Mouse (Mus musculus) embryonic facial prominence, embryonic 14.5 days (tissue): ENCODE data around the gene C2cd4c. TPM values are rescaled to one million over a fixed set of nuclear protein-coding genes. Genes with fewer than 3 reads are reported as not detected.

Experiments used
- ATAC-seq: fragments of 200-750 bp; cut with Nextera tagmentation; 2 replicates; pipeline ENCODE4 v1.8.0; 2017; ENCODE audit warnings: low read depth, moderate number of reproducible peaks, moderate TSS enrichment
- DNase-seq: peaks from one replicate; pipeline ENCODE4 v3.0.0-alpha.2; 2015; ENCODE audit warnings: low spot score
- H3K27ac ChIP-seq: fragments of 300-500 bp; sonication (generic); replicated peaks from 2 replicates; pipeline ENCODE4 v1.5.1; 2014; ENCODE audit warnings: low read depth, mild to moderate bottlenecking, low read length, moderate library complexity
- H3K27me3 ChIP-seq: fragments of 300-500 bp; sonication (generic); replicated peaks from 2 replicates; pipeline ENCODE4 v1.6.1; 2014; ENCODE audit warnings: low read length; ENCODE audit not compliant: control insufficient read depth, insufficient read depth
- H3K36me3 ChIP-seq: fragments of 300-500 bp; sonication (generic); 2 replicates; pipeline ENCODE4 v1.6.1; 2014; ENCODE audit warnings: low read length, mixed read lengths; ENCODE audit not compliant: control insufficient read depth, insufficient read depth
- H3K4me1 ChIP-seq: fragments of 300-500 bp; sonication (generic); 2 replicates; pipeline ENCODE4 v1.6.1; 2014; ENCODE audit warnings: antibody characterized with exemption, low read length; ENCODE audit not compliant: control insufficient read depth, insufficient read depth
- H3K4me2 ChIP-seq: fragments of 300-500 bp; sonication (generic); 2 replicates; pipeline ENCODE4 v1.6.1; 2014; ENCODE audit warnings: low read depth, mild to moderate bottlenecking, low read length, moderate library complexity, mixed read lengths
- H3K4me3 ChIP-seq: fragments of 300-500 bp; sonication (generic); 2 replicates; pipeline ENCODE4 v1.5.1; 2014; ENCODE audit warnings: low read depth, mild to moderate bottlenecking, low read length
- H3K9ac ChIP-seq: fragments of 300-500 bp; sonication (generic); 2 replicates; pipeline ENCODE4 v1.6.1; 2014; ENCODE audit warnings: low read depth, mild to moderate bottlenecking, low read length, moderate library complexity, mixed read lengths
- H3K9me3 ChIP-seq: fragments of 300-500 bp; sonication (generic); 2 replicates; pipeline ENCODE4 v1.6.1; 2016; ENCODE audit warnings: low read length; ENCODE audit not compliant: control insufficient read depth
- WGBS: fragments of 180-500 bp; shearing (Covaris S2); extraction: QIAGEN DNeasy Blood & Tissue Kit; methylation state at CpG from one replicate; pipeline ENCODE4 v1.1.7; 2014; 5-methylcytosine and 5-hydroxymethylcytosine counted together
- polyA plus RNA-seq: library from polyadenylated mRNA; unstranded; fragments of >200 nt; fragmentation: Nextera tagmentation; extraction: Ambion mirVana; gene quantifications from 2 replicates; pipeline ENCODE4 v1.2.1, GENCODE M21; 2014

The C2cd4c gene
- 0.09 TPM in 1 of 2 replicates, not detected in the other for polyA plus RNA-seq

DNA sequence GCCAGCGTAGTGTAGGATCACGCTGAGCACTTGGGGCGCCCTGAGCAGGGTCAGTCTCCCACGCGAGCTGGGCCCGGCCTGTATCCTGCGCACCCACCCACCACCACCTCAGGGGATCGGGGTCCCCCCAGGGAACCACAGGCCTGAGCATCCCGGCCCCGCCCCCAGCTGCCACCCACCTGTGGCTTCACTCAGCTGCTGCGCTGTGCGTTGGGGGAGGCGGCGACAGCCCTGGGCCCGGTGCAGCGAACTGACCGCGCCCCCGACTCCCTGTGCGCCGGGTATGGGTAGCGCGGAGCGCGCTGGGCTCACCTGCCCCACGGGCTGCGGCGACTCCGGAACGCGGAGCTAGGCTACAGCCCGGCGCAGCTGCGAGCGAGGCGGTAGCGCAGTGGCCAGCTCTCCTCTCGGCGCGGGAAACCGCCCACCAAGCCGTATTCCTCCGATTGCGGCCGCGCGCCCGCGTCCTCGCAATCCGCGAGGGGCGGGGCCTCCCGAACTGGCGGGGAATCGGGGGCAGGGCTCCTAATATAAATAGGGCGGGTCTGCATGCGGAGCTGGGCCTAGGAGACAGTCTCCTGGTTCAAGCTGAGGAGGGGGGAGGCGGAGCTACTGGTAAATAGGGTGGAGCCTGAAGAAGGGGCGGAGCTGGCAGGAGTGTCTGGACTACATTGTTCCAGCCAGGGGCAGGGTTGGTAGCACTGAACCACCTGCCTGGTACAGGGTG is at the start of gene C2cd4c:
Gene C2cd4c (minus strand): TSS at position 448 of the 727 bp plus-strand sequence.
- 2% methylated on average over 35 of the region's 60 CpGs for WGBS
- 0 out of 2 replicates have a peak, but pooled peaks cover 12% of the 10 kb centered on the region for H3K4me1 ChIP-seq
- H3K4me2 ChIP-seq = peak within 1 kb of the TSS; percentile 97
- no peaks in the 10 kb centered on the region for H3K36me3 ChIP-seq
- H3K9me3 ChIP-seq = no peaks in the 10 kb centered on the region
- peaks cover 31% of the 10 kb centered on the region for H3K27me3 ChIP-seq
- no peak within 1 kb of the TSS for H3K27ac ChIP-seq
- ATAC-seq (peak; percentile 89), DNase-seq (peak; percentile 85)
- peak within 1 kb of the TSS; percentile 55 for H3K4me3 ChIP-seq
- H3K9ac ChIP-seq = peak within 1 kb of the TSS; percentile 71

DNA sequence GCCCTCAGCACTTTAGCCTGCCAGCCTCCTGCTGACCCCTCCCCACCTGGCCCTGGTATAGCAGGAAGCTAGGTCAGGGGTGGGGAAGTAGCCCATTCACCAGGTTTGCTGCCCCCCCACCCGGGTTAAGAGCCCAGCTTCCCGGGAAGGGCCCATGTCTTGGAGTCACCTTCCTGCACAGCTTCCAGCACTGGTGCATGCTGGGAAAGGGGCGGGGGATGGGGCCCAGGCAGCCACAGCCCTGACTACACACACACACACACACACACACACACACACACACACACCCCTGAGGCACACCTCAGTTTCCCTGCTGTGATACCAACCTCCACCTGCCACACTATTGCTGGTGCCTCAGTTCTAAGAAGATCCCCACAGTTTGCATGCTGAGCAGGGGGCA is 48.0 kb upstream of the C2cd4c start:
- DNase-seq (no peak), ATAC-seq (no peak)
- Histone ChIP-seq H3K4me2 (no peak overlapping the region), H3K9ac (no peak overlapping the region), H3K4me1 (no peaks in the 10 kb centered on the region), H3K27ac (no peak overlapping the region), H3K4me3 (no peak overlapping the region), H3K36me3 (no peaks in the 10 kb centered on the region), H3K27me3 (no peaks in the 10 kb centered on the region), H3K9me3 (no peaks in the 10 kb centered on the region)
- WGBS = 29% methylated on average over 2 of the region's 3 CpGs

DNA sequence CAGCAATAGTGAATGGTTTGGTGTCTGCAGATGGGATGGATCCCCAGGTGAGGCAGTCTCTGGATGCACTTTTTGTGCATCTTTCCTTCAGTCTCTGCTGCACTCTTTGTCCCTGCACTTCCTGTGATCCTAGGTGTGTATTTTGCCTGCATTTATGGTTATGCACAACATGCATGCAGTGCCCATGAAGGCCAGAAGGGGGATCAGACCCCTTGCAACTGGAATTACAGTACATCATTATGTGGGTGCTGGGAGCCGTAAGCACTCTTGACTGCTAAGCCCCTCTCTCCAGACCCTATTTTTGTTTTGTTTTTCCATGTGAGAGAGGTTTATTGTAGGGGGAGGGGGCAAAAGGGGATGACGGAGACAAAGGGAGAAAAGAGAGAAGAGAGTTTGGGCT is 46.5 kb upstream of the C2cd4c start:
- no peaks in the 10 kb centered on the region for H3K9me3 ChIP-seq
- H3K9ac ChIP-seq = no peak overlapping the region
- DNase-seq (no peak), ATAC-seq (no peak)
- 69% methylated on average over 2 of the region's 2 CpGs for WGBS
- no peaks in the 10 kb centered on the region for H3K27me3 ChIP-seq
- no peak overlapping the region for H3K27ac ChIP-seq
- H3K4me3 ChIP-seq = no peak overlapping the region
- no peak overlapping the region for H3K4me2 ChIP-seq
- no peaks in the 10 kb centered on the region for H3K36me3 ChIP-seq
- no peaks in the 10 kb centered on the region for H3K4me1 ChIP-seq

DNA sequence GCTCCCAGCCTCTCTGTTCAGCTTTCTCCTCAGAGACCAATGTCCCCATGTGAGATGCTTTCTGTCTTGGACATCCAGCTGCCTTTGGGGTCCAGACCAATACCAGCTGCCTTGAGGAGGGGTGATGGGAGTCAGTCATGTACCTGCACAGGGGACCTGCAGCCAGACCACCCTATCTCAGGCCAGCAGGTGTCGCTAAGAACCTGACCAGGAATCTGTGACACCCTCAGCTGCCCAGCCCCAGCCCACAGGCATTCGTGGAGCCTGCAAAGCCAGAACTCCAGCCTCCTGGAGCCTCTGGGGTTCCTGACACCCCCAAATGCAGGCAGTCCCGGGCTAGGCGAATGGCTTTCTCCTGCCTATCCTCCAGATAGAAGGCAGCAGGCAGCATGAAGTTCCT is 45.0 kb upstream of the C2cd4c start:
- no peak overlapping the region for H3K9ac ChIP-seq
- 14% methylated on average over 4 of the region's 4 CpGs for WGBS
- no peaks in the 10 kb centered on the region for H3K4me1 ChIP-seq
- ATAC-seq (no peak), DNase-seq (no peak)
- H3K36me3 ChIP-seq = no peaks in the 10 kb centered on the region
- H3K27ac ChIP-seq = no peak overlapping the region
- no peaks in the 10 kb centered on the region for H3K27me3 ChIP-seq
- no peaks in the 10 kb centered on the region for H3K9me3 ChIP-seq
- no peak overlapping the region for H3K4me2 ChIP-seq
- H3K4me3 ChIP-seq = no peak overlapping the region

DNA sequence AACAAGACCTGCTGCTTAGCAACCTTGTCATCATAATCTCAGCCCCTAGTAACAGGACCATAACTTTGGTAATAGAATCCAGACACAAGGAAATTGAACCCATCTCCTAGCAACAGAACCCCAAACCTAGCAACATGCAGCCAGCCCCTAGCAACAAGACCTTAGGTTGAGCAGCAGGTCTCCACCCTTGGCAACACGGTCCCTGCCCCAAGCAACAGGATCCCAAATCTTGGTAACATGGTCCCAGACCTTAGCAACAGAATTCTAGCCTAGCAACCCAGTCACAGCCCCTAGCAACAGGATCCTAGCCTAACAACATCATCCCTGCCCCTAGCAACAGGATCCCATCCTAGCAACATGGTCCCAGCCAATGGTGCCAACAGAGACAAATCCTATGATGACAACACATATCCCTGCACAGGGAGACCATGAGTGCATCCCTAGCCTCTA is 41.1 kb upstream of the C2cd4c start:
- Histone ChIP-seq H3K9me3 (no peaks in the 10 kb centered on the region), H3K4me3 (no peak overlapping the region), H3K27ac (no peak overlapping the region), H3K4me1 (no peaks in the 10 kb centered on the region), H3K27me3 (no peaks in the 10 kb centered on the region), H3K9ac (no peak overlapping the region), H3K4me2 (no peak overlapping the region), H3K36me3 (no peaks in the 10 kb centered on the region)
- 14% methylated on average over 1 of the region's 1 CpGs for WGBS
- DNase-seq = peak; percentile 39
- ATAC-seq = peak; percentile 85

DNA sequence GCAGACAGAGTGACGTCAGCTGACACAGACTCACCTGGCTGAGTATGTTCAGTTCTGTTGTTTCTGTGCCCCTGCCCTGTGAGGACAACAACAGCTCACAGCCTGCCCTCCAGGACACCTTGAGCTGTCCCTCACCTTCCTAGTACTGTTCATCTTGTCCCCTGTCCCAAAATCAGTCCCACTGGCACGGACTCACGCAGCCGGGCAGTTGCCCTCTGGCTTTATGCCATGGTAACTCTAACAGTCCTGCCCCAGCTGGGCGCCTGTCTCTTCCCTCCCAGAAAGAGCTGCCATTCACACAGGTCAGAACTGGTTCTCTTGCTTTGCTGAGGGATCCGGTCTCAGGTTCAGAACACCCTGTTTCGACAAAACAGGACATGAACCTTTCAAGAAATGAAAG is 39.0 kb upstream of the C2cd4c start:
- no peaks in the 10 kb centered on the region for H3K9me3 ChIP-seq
- ATAC-seq (no peak), DNase-seq (no peak)
- WGBS = 77% methylated on average over 7 of the region's 7 CpGs
- H3K4me2 ChIP-seq = no peak overlapping the region
- H3K4me1 ChIP-seq = no peaks in the 10 kb centered on the region
- no peak overlapping the region for H3K9ac ChIP-seq
- no peak overlapping the region for H3K4me3 ChIP-seq
- no peaks in the 10 kb centered on the region for H3K36me3 ChIP-seq
- H3K27me3 ChIP-seq = no peaks in the 10 kb centered on the region
- H3K27ac ChIP-seq = no peak overlapping the region

GRCm38 (mm10) chr10:79649070-79649751 is 35.4 kb upstream of the C2cd4c start:
- no peak overlapping the region for H3K4me2 ChIP-seq
- H3K36me3 ChIP-seq = no peaks in the 10 kb centered on the region
- H3K4me3 ChIP-seq = no peak overlapping the region
- WGBS = 29% methylated on average over 7 of the region's 7 CpGs
- no peaks in the 10 kb centered on the region for H3K4me1 ChIP-seq
- no peaks in the 10 kb centered on the region for H3K27me3 ChIP-seq
- peak; percentile 67; the same call in 1 of the 2 replicates for ATAC-seq
- H3K9ac ChIP-seq = no peak overlapping the region
- H3K9me3 ChIP-seq = no peaks in the 10 kb centered on the region
- DNase-seq = peak; percentile 65
- H3K27ac ChIP-seq = no peak overlapping the region

- WGBS = 53% methylated on average over 8 of the region's 8 CpGs
- Histone ChIP-seq H3K9me3 (no peaks in the 10 kb centered on the region), H3K4me3 (no peak within 1 kb of the TSS), H3K36me3 (no peaks in the 10 kb centered on the region), H3K4me1 (no peaks in the 10 kb centered on the region), H3K27ac (no peak within 1 kb of the TSS), H3K9ac (no peak within 1 kb of the TSS), H3K27me3 (no peaks in the 10 kb centered on the region), H3K4me2 (no peak within 1 kb of the TSS)
- DNase-seq = no peak
- ATAC-seq = no peak
These were observed 31.9 kb upstream of the C2cd4c start, which contains the start of gene Odf3l2 for GRCm38 (mm10) chr10:79645711-79646110. Odf3l2 (minus strand) TSS chr10:79645738.
